Comparison of ENCODE assay signal across 26 mouse cellular contexts in genomic region chr15:101455891-101456290, GRCm38 (mm10). TPM values are rescaled to one million over a fixed set of nuclear protein-coding genes. Genes with fewer than 3 reads are reported as not detected.
DNase-seq lines count a peak whose midpoint lies in the region; ATAC-seq and TF ChIP-seq lines count a peak whose summit lies in the region.
"Had no signal": no experiment of that assay in that cellular context is flagged by ENCODE, and none has a peak within 500 bp of the region (broad histone marks: within the 10 kb centered on the region; RNA-seq: fewer than 3 reads in every experiment).

No protein-coding gene starts in this region.

- H3K4me2 ChIP-seq in midbrain, embryonic 11.5 days: no peak overlapping the region
- H3K4me2 ChIP-seq in midbrain, embryonic 13.5 days (replicated peaks): no peak overlapping the region
- no peak overlapping the region for H3K4me2 ChIP-seq in forebrain, postnatal 0 days (ENCODE audit: low read depth)
- H3K4me2 ChIP-seq in forebrain, embryonic 14.5 days (ENCODE audit: low read length): no peak overlapping the region
- H3K4me2 ChIP-seq: embryonic facial prominence, embryonic 12.5 days; heart, embryonic 11.5 days; heart, embryonic 15.5 days; hindbrain, embryonic 13.5 days had no signal

- CTCF ChIA-PET in Patski (lab: Charles Lee): interaction anchor here (1.2 to 1.4 kb wide), 2 partner anchors 10 to 24 kb away, joined by 3 read pairs; no protein-coding TSS in a partner anchor

- DNase-seq in midbrain, embryonic 11.5 days (ENCODE audit: low spot score, missing footprints): peak; percentile 45
- no peak for DNase-seq in Patski (ENCODE audit: low read depth, low spot score)
- DNase-seq in forebrain, postnatal 0 days: no peak
- no peak for DNase-seq in forebrain, embryonic 14.5 days (ENCODE audit: low spot score)
- DNase-seq: adrenal gland, postnatal 14 days; cerebellum, adult 11-12 months; cerebellum, adult 9-10 months; cerebellum, postnatal 25 days; gastrocnemius, postnatal 14 days; heart, adult 2 months; heart, postnatal 14 days had no signal

- TF ChIP-seq CTCF in ES-Bruce4 (IDR thresholded peaks at IDR 0.05; ENCODE audit: low read depth, low read length) (peak; percentile 21), Patski (IDR thresholded peaks at IDR 0.05) (peak; percentile 33)
- no peak for TF ChIP-seq CTCF in forebrain, postnatal 0 days (IDR thresholded peaks at IDR 0.05; ENCODE audit: low read depth)

- no peaks in the 10 kb centered on the region for H3K27me3 ChIP-seq in midbrain, embryonic 11.5 days (ENCODE audit: control insufficient read depth, insufficient read depth, low read length)
- no peaks in the 10 kb centered on the region for H3K27me3 ChIP-seq in midbrain, embryonic 13.5 days
- no peaks in the 10 kb centered on the region for H3K27me3 ChIP-seq in ES-Bruce4 (ENCODE audit: control insufficient read depth, insufficient read depth, low read length, poor library complexity, severe bottlenecking)
- no peaks in the 10 kb centered on the region for H3K27me3 ChIP-seq in Patski
- H3K27me3 ChIP-seq in forebrain, postnatal 0 days (ENCODE audit: insufficient read depth, low read length): no peaks in the 10 kb centered on the region
- no peaks in the 10 kb centered on the region for H3K27me3 ChIP-seq in forebrain, embryonic 14.5 days (replicated peaks; ENCODE audit: control insufficient read depth, insufficient read depth, low read length)
- H3K27me3 ChIP-seq: embryonic facial prominence, embryonic 12.5 days; heart, embryonic 15.5 days had no signal

- no peak overlapping the region for H3K4me3 ChIP-seq in midbrain, embryonic 11.5 days (ENCODE audit: low read depth, low read length)
- no peak overlapping the region for H3K4me3 ChIP-seq in midbrain, embryonic 13.5 days (replicated peaks)
- H3K4me3 ChIP-seq in ES-Bruce4 (ENCODE audit: low read depth, low read length): no peak overlapping the region
- no peak overlapping the region for H3K4me3 ChIP-seq in forebrain, postnatal 0 days (ENCODE audit: low read depth, low read length)
- no peak overlapping the region for H3K4me3 ChIP-seq in forebrain, embryonic 14.5 days (ENCODE audit: low read depth, low read length)
- H3K4me3 ChIP-seq: embryonic facial prominence, embryonic 12.5 days; heart, adult 2 months; heart, embryonic 15.5 days; hindbrain, embryonic 13.5 days had no signal

- POLR2A ChIA-PET in Patski (lab: Charles Lee): no interaction called here

- peaks cover 4% of the 10 kb centered on the region; the same call in 1 of the 2 replicates for H3K9me3 ChIP-seq in midbrain, embryonic 11.5 days (ENCODE audit: control insufficient read depth, low read length)
- 0 out of 2 replicates have a peak, but pooled peaks cover 2% of the 10 kb centered on the region for H3K9me3 ChIP-seq in midbrain, embryonic 13.5 days
- H3K9me3 ChIP-seq in ES-Bruce4 (replicated peaks; ENCODE audit: control insufficient read depth, insufficient read depth, low read length, poor library complexity, severe bottlenecking): no peaks in the 10 kb centered on the region
- 0 out of 2 replicates have a peak, but pooled peaks cover 3% of the 10 kb centered on the region for H3K9me3 ChIP-seq in forebrain, postnatal 0 days (ENCODE audit: low read length)
- H3K9me3 ChIP-seq in forebrain, embryonic 14.5 days (replicated peaks; ENCODE audit: control insufficient read depth, low read length): no peaks in the 10 kb centered on the region
- H3K9me3 ChIP-seq: embryonic facial prominence, embryonic 12.5 days; heart, embryonic 15.5 days; hindbrain, embryonic 13.5 days had no signal

- 86% methylated on average over 6 of the region's 6 CpGs for WGBS in midbrain, embryonic 11.5 days
- 90% methylated on average over 6 of the region's 6 CpGs for WGBS in midbrain, embryonic 13.5 days
- WGBS in forebrain, postnatal 0 days: 90% methylated on average over 6 of the region's 6 CpGs
- 88% methylated on average over 6 of the region's 6 CpGs for WGBS in forebrain, embryonic 14.5 days

- H3K27ac ChIP-seq in midbrain, embryonic 11.5 days (ENCODE audit: low read depth, low read length): no peak overlapping the region
- no peak overlapping the region for H3K27ac ChIP-seq in midbrain, embryonic 13.5 days
- no peak overlapping the region for H3K27ac ChIP-seq in ES-Bruce4 (ENCODE audit: insufficient read depth, low read length)
- no peak overlapping the region for H3K27ac ChIP-seq in forebrain, postnatal 0 days (ENCODE audit: low read depth, low read length)
- no peak overlapping the region for H3K27ac ChIP-seq in forebrain, embryonic 14.5 days (ENCODE audit: low read depth, low read length)
- H3K27ac ChIP-seq: embryonic facial prominence, embryonic 12.5 days; heart, adult 2 months; heart, embryonic 15.5 days; hindbrain, embryonic 13.5 days; hindbrain, postnatal 0 days had no signal

- no peak for TF ChIP-seq EP300 in ES-Bruce4 (IDR thresholded peaks at IDR 0.05; ENCODE audit: insufficient read depth, low read depth, low read length)

- ATAC-seq in midbrain, embryonic 11.5 days (ENCODE audit: low FRiP score): no peak
- no peak for ATAC-seq in midbrain, embryonic 13.5 days
- no peak for ATAC-seq in Patski
- no peak for ATAC-seq in forebrain, postnatal 0 days
- ATAC-seq in forebrain, embryonic 14.5 days: no peak
- ATAC-seq: activated CD4-positive, CD25-positive, alpha-beta regulatory T cell, adult 4 months; forebrain, embryonic 16.5 days; hindbrain, postnatal 0 days had no signal

- H3K36me3 ChIP-seq in midbrain, embryonic 11.5 days (ENCODE audit: control insufficient read depth, insufficient read depth, low read length): no peaks in the 10 kb centered on the region
- H3K36me3 ChIP-seq in midbrain, embryonic 13.5 days: no peaks in the 10 kb centered on the region
- H3K36me3 ChIP-seq in ES-Bruce4 (ENCODE audit: control insufficient read depth, insufficient read depth, low read length, poor library complexity, severe bottlenecking): no peaks in the 10 kb centered on the region
- no peaks in the 10 kb centered on the region for H3K36me3 ChIP-seq in forebrain, postnatal 0 days (ENCODE audit: insufficient read depth)
- H3K36me3 ChIP-seq in forebrain, embryonic 14.5 days (ENCODE audit: control insufficient read depth, insufficient read depth, low read length): no peaks in the 10 kb centered on the region
- H3K36me3 ChIP-seq: embryonic facial prominence, embryonic 12.5 days; heart, embryonic 15.5 days; hindbrain, embryonic 13.5 days had no signal

- in situ Hi-C loops in Patski (cut with MboI; ENCODE audit: low pct_unique_long_range_greater_than_20kb): loop anchor here (5.0 kb wide), 1 partner anchor 41 kb away; no protein-coding TSS in a partner anchor

- H3K9ac ChIP-seq in midbrain, embryonic 11.5 days (ENCODE audit: low read length): no peak overlapping the region
- H3K9ac ChIP-seq in midbrain, embryonic 13.5 days (replicated peaks): no peak overlapping the region
- H3K9ac ChIP-seq in ES-Bruce4 (ENCODE audit: low read depth, poor library complexity, severe bottlenecking): no peak overlapping the region
- no peak overlapping the region for H3K9ac ChIP-seq in forebrain, postnatal 0 days
- H3K9ac ChIP-seq in forebrain, embryonic 14.5 days (ENCODE audit: low read length): no peak overlapping the region
- H3K9ac ChIP-seq: embryonic facial prominence, embryonic 12.5 days; heart, embryonic 15.5 days; hindbrain, embryonic 13.5 days had no signal

- no peaks in the 10 kb centered on the region for H3K4me1 ChIP-seq in midbrain, embryonic 11.5 days (ENCODE audit: control insufficient read depth, insufficient read depth, low read length)
- H3K4me1 ChIP-seq in midbrain, embryonic 13.5 days (replicated peaks): peaks cover 10% of the 10 kb centered on the region
- H3K4me1 ChIP-seq in ES-Bruce4 (ENCODE audit: control insufficient read depth, insufficient read depth, low read length): no peaks in the 10 kb centered on the region
- H3K4me1 ChIP-seq in forebrain, postnatal 0 days (ENCODE audit: insufficient read depth): no peaks in the 10 kb centered on the region
- H3K4me1 ChIP-seq in forebrain, embryonic 14.5 days (ENCODE audit: control insufficient read depth, insufficient read depth, low read length): no peaks in the 10 kb centered on the region
- H3K4me1 ChIP-seq: embryonic facial prominence, embryonic 12.5 days had no signal

- no peak for TF ChIP-seq POLR2A in ES-Bruce4 (IDR thresholded peaks at IDR 0.05; ENCODE audit: insufficient read depth, low read length)

RNA-seq across cellular contexts. Expression of gene Krt81, which starts 7.7 kb away (rescaled TPM):
- not detected in 2 replicates for polyA plus RNA-seq in midbrain, embryonic 11.5 days (2014; fragmentation: Nextera tagmentation; extraction: Ambion mirVana)
- polyA plus RNA-seq in midbrain, embryonic 13.5 days (2015; fragmentation: Nextera tagmentation; extraction: Ambion mirVana): not detected in 2 replicates
- polyA plus RNA-seq in ES-Bruce4 (2011; ENCODE audit: insufficient read depth, insufficient read length, low read depth, missing spikeins): not detected in 2 replicates
- not detected for polyA plus RNA-seq in Patski (2021)
- total RNA-seq in forebrain, postnatal 0 days (2014; rRNA removed): not detected in 2 replicates
- not detected in 2 replicates for polyA plus RNA-seq in forebrain, postnatal 0 days (2015; fragmentation: Nextera tagmentation; extraction: Ambion mirVana)
- not detected in 2 replicates for polyA plus RNA-seq in forebrain, embryonic 14.5 days (2014; fragmentation: Nextera tagmentation; extraction: Ambion mirVana)
- total RNA-seq: adrenal gland, adult 18-20 months; adrenal gland, postnatal 14 days; gastrocnemius, adult 18-20 months; gastrocnemius, postnatal 14 days; heart, adult 2 months; heart, postnatal 14 days; hematopoietic stem cell, adult 5-6 weeks; hindbrain, postnatal 0 days had no signal
- polyA plus RNA-seq: activated CD4-positive, CD25-positive, alpha-beta regulatory T cell, adult 4 months; cortical plate, adult 2 months; embryonic facial prominence, embryonic 12.5 days; forebrain, embryonic 11.5 days; forebrain, embryonic 16.5 days; gonadal fat pad, adult 2 months; heart, adult 2 months; heart, embryonic 11.5 days; heart, embryonic 15.5 days; hindbrain, embryonic 13.5 days had no signal

RNA-seq across cellular contexts. Expression of gene Krt88, which starts 8.3 kb away (rescaled TPM):
- not detected in 2 replicates for polyA plus RNA-seq in midbrain, embryonic 11.5 days (2014; fragmentation: Nextera tagmentation; extraction: Ambion mirVana)
- not detected in 2 replicates for polyA plus RNA-seq in midbrain, embryonic 13.5 days (2015; fragmentation: Nextera tagmentation; extraction: Ambion mirVana)
- polyA plus RNA-seq in ES-Bruce4 (2011; ENCODE audit: insufficient read depth, insufficient read length, low read depth, missing spikeins) (not detected in 2 replicates), Patski (2021) (not detected)
- not detected in 2 replicates for total RNA-seq in forebrain, postnatal 0 days (2014; rRNA removed)
- polyA plus RNA-seq in forebrain, postnatal 0 days (2015; fragmentation: Nextera tagmentation; extraction: Ambion mirVana): not detected in 2 replicates
- polyA plus RNA-seq in forebrain, embryonic 14.5 days (2014; fragmentation: Nextera tagmentation; extraction: Ambion mirVana): not detected in 2 replicates
- total RNA-seq: adrenal gland, adult 18-20 months; adrenal gland, postnatal 14 days; gastrocnemius, adult 18-20 months; gastrocnemius, postnatal 14 days; heart, adult 2 months; heart, postnatal 14 days; hematopoietic stem cell, adult 5-6 weeks; hindbrain, postnatal 0 days had no signal
- polyA plus RNA-seq: activated CD4-positive, CD25-positive, alpha-beta regulatory T cell, adult 4 months; embryonic facial prominence, embryonic 12.5 days; forebrain, embryonic 11.5 days; forebrain, embryonic 16.5 days; heart, adult 2 months; heart, embryonic 11.5 days; heart, embryonic 15.5 days; hindbrain, embryonic 13.5 days had no signal

RNA-seq across cellular contexts. Expression of gene Krt87, which starts 17.3 kb away (rescaled TPM):
- 0.07 and 0.16 TPM in 2 replicates for polyA plus RNA-seq in midbrain, embryonic 11.5 days (2014; fragmentation: Nextera tagmentation; extraction: Ambion mirVana)
- 0.17 and 0.19 TPM in 2 replicates for polyA plus RNA-seq in midbrain, embryonic 13.5 days (2015; fragmentation: Nextera tagmentation; extraction: Ambion mirVana)
- not detected in 2 replicates for polyA plus RNA-seq in ES-Bruce4 (2011; ENCODE audit: insufficient read depth, insufficient read length, low read depth, missing spikeins)
- not detected for polyA plus RNA-seq in Patski (2021)
- total RNA-seq in forebrain, postnatal 0 days (2014; rRNA removed): 0.15 and 0.52 TPM in 2 replicates
- 0.36 and 0.38 TPM in 2 replicates for polyA plus RNA-seq in forebrain, postnatal 0 days (2015; fragmentation: Nextera tagmentation; extraction: Ambion mirVana)
- 0.12 TPM in 1 of 2 replicates, not detected in the other for polyA plus RNA-seq in forebrain, embryonic 14.5 days (2014; fragmentation: Nextera tagmentation; extraction: Ambion mirVana)
- total RNA-seq: adrenal gland, adult 18-20 months; adrenal gland, postnatal 14 days; gastrocnemius, adult 18-20 months; gastrocnemius, postnatal 14 days; heart, adult 2 months; heart, postnatal 14 days; hematopoietic stem cell, adult 5-6 weeks had no signal
- polyA plus RNA-seq: cortical plate, adult 2 months; forebrain, embryonic 11.5 days; heart, adult 2 months; heart, embryonic 11.5 days; heart, embryonic 15.5 days had no signal

RNA-seq across cellular contexts. Expression of gene Krt86, which starts 17.4 kb away (rescaled TPM):
- not detected in 2 replicates for polyA plus RNA-seq in midbrain, embryonic 11.5 days (2014; fragmentation: Nextera tagmentation; extraction: Ambion mirVana)
- not detected in 2 replicates for polyA plus RNA-seq in midbrain, embryonic 13.5 days (2015; fragmentation: Nextera tagmentation; extraction: Ambion mirVana)
- polyA plus RNA-seq in ES-Bruce4 (2011; ENCODE audit: insufficient read depth, insufficient read length, low read depth, missing spikeins) (not detected in 2 replicates), Patski (2021) (not detected)
- 0.14 TPM in 1 of 2 replicates, not detected in the other for total RNA-seq in forebrain, postnatal 0 days (2014; rRNA removed)
- 0.11 and 0.19 TPM in 2 replicates for polyA plus RNA-seq in forebrain, postnatal 0 days (2015; fragmentation: Nextera tagmentation; extraction: Ambion mirVana)
- polyA plus RNA-seq in forebrain, embryonic 14.5 days (2014; fragmentation: Nextera tagmentation; extraction: Ambion mirVana): not detected in 2 replicates
- total RNA-seq: adrenal gland, adult 18-20 months; adrenal gland, postnatal 14 days; gastrocnemius, adult 18-20 months; gastrocnemius, postnatal 14 days; heart, adult 2 months; heart, postnatal 14 days; hematopoietic stem cell, adult 5-6 weeks had no signal
- polyA plus RNA-seq: activated CD4-positive, CD25-positive, alpha-beta regulatory T cell, adult 4 months; cortical plate, adult 2 months; embryonic facial prominence, embryonic 12.5 days; forebrain, embryonic 11.5 days; forebrain, embryonic 16.5 days; gonadal fat pad, adult 2 months; heart, adult 2 months; heart, embryonic 11.5 days; heart, embryonic 15.5 days; hindbrain, embryonic 13.5 days had no signal

RNA-seq across cellular contexts. Expression of gene Krt83, which starts 35.4 kb away (rescaled TPM):
- polyA plus RNA-seq in midbrain, embryonic 11.5 days (2014; fragmentation: Nextera tagmentation; extraction: Ambion mirVana): not detected in 2 replicates
- polyA plus RNA-seq in midbrain, embryonic 13.5 days (2015; fragmentation: Nextera tagmentation; extraction: Ambion mirVana): not detected in 2 replicates
- polyA plus RNA-seq in ES-Bruce4 (2011; ENCODE audit: insufficient read depth, insufficient read length, low read depth, missing spikeins): not detected in 2 replicates
- not detected for polyA plus RNA-seq in Patski (2021)
- not detected in 2 replicates for total RNA-seq in forebrain, postnatal 0 days (2014; rRNA removed)
- polyA plus RNA-seq in forebrain, postnatal 0 days (2015; fragmentation: Nextera tagmentation; extraction: Ambion mirVana): not detected in 2 replicates
- polyA plus RNA-seq in forebrain, embryonic 14.5 days (2014; fragmentation: Nextera tagmentation; extraction: Ambion mirVana): not detected in 2 replicates
- total RNA-seq: adrenal gland, adult 18-20 months; adrenal gland, postnatal 14 days; gastrocnemius, adult 18-20 months; heart, adult 2 months; heart, postnatal 14 days; hematopoietic stem cell, adult 5-6 weeks; hindbrain, postnatal 0 days had no signal
- polyA plus RNA-seq: cortical plate, adult 2 months; embryonic facial prominence, embryonic 12.5 days; forebrain, embryonic 11.5 days; forebrain, embryonic 16.5 days; gonadal fat pad, adult 2 months; heart, adult 2 months; heart, embryonic 11.5 days; heart, embryonic 15.5 days; hindbrain, embryonic 13.5 days; hindbrain, postnatal 0 days had no signal
